Mouse (Mus musculus): ENCODE measurements around the gene Snx11.

GRCm38 (mm10) chr11:96774536-96774935 lies 2.8 kb downstream of the Snx11 start:
- TF ChIP-seq RAD21 (IDR thresholded peaks at IDR 0.05; ENCODE audit: low read depth, low read length): no peak
- TF ChIP-seq USF1 (IDR thresholded peaks at IDR 0.05; ENCODE audit: low read depth, low read length): no peak
- no peak for TF ChIP-seq POLR2A (IDR thresholded peaks at IDR 0.05; ENCODE audit: control insufficient read depth in 1 of 2, insufficient read depth in 1 of 2, low read depth in 1 of 2, low read length in 2 of 2, poor library complexity in 1 of 2)
- TF ChIP-seq MAX (IDR thresholded peaks at IDR 0.05; ENCODE audit: low read length): no peak
- TF ChIP-seq CHD2 (IDR thresholded peaks at IDR 0.05; ENCODE audit: low read length): no peak
- no peak for TF ChIP-seq ZMIZ1 (IDR thresholded peaks at IDR 0.05; ENCODE audit: low read depth, low read length)
- TF ChIP-seq EP300 (IDR thresholded peaks at IDR 0.05; ENCODE audit: low read depth in 1 of 2, low read length in 2 of 2): no peak
- TF ChIP-seq CTCF (IDR thresholded peaks at IDR 0.05 in 2 of 3, conservative IDR thresholded peaks at IDR 0.05 in 1 of 3; ENCODE audit: control insufficient read depth in 1 of 3, insufficient read depth in 1 of 3, low read depth in 2 of 3, low read length in 3 of 3, poor library complexity in 1 of 3, severe bottlenecking in 1 of 3): peak in 2 of 3 experiments; percentile 20 to 42; a peak in 2 of 6 replicates
- no peak for TF ChIP-seq ZKSCAN1 (IDR thresholded peaks at IDR 0.05; ENCODE audit: low read depth, low read length)
- TF ChIP-seq JUND (IDR thresholded peaks at IDR 0.05; ENCODE audit: low read depth, low read length): no peak
- TF ChIP-seq TCF12 (IDR thresholded peaks at IDR 0.05; ENCODE audit: low read depth, low read length): no peak
- TF ChIP-seq SIN3A (IDR thresholded peaks at IDR 0.05; ENCODE audit: low read length): no peak

All from MEL (cell line).